Mouse (Mus musculus): ENCODE data around the gene Ffar1. TPM values are rescaled to one million over a fixed set of nuclear protein-coding genes. Genes with fewer than 3 reads are reported as not detected.
"Not testable (repeated sequence)": the region's sequence is repeated elsewhere in the genome, so short reads cannot be mapped to it uniquely, and the experiment has no call there.

Ffar1 gene
- total and polyA plus RNA-seq, 3 experiments = 0.11 TPM; not detected in 2

GRCm38 (mm10) chr7:30837277-30837676 is 24.1 kb downstream of the Ffar1 start:
- no peak for DNase-seq (ENCODE audit: low spot score)
- peaks cover 14% of the 10 kb centered on the region for H3K4me1 ChIP-seq (ENCODE audit: insufficient read depth, low read depth, low read length)
- H3K36me3 ChIP-seq (replicated peaks) = no peaks in the 10 kb centered on the region
- no peak for ATAC-seq (ENCODE audit: extremely low read depth, insufficient number of reproducible peaks, low FRiP score, poor library complexity, severe bottlenecking)
- no peak overlapping the region for H3K4me3 ChIP-seq (ENCODE audit: low read depth, low read length)
- H3K9me3 ChIP-seq (replicated peaks) = no peaks in the 10 kb centered on the region
- H3K27me3 ChIP-seq (ENCODE audit: insufficient read depth, low read length) = peaks cover 4% of the 10 kb centered on the region; the same call in 1 of the 2 replicates
- no peak for TF ChIP-seq GATA2 (IDR thresholded peaks at IDR 0.05; ENCODE audit: borderline replicate concordance, low read depth, low read length)
- no peak for TF ChIP-seq TAL1 (conservative IDR thresholded peaks at IDR 0.05; ENCODE audit: low read depth, low read length)
- no peak for TF ChIP-seq GATA1 (IDR thresholded peaks at IDR 0.05; ENCODE audit: borderline replicate concordance, low read length)
- TF ChIP-seq POLR2AphosphoS5 (IDR thresholded peaks at IDR 0.05; ENCODE audit: insufficient replicate concordance, low read depth, low read length) = no peak
- TF ChIP-seq CTCF (IDR thresholded peaks at IDR 0.05; ENCODE audit: low read depth, low read length) = no peak

DNA sequence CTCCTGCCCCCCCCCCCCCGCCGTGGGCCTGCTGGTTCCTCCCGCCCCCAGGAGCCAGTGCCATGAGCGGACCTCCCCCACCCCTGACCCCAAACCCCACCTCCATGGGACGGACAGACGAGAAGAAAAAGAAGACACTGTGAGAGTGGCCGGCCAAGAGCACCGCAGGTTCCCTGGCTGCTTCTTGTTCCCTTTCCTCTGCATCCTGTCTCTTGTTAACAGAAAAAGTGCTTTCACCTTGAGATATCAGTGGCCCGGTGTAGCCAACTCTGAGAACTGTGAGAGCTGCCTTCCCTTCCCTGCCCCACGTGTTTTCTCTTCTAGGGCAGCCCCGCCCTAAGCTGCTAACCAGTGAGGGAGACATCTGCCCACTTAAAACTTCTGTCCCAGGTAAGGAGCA is 28.7 kb downstream of the Ffar1 start:
- not testable (repeated sequence) for H3K4me1 ChIP-seq (ENCODE audit: insufficient read depth, low read depth, low read length); H3K36me3 ChIP-seq (replicated peaks); H3K9me3 ChIP-seq (replicated peaks); H3K4me3 ChIP-seq (ENCODE audit: low read depth, low read length); DNase-seq (ENCODE audit: low spot score); ATAC-seq (ENCODE audit: extremely low read depth, insufficient number of reproducible peaks, low FRiP score, poor library complexity, severe bottlenecking); H3K27me3 ChIP-seq (ENCODE audit: insufficient read depth, low read length)

DNA sequence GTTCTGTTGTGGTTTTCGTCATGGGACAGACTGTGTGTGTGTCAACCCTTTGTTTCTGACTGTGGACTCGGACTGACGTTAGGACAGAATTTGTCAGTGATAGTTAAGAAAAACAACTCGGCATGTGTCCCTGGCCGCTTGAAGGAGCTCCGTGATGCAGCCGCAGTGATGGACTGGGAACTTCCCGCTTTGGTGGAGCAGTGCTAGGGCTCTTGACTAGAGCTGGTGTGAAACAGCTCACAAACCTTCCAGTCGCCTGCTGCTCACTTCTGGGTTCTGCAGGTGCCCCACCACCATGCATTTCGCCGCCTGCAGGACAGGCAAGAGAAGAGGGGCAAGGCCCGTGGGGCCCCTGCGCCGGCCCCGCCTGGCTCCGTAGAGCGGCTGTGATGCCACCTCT is 29.1 kb downstream of the Ffar1 start:
- H3K4me1 ChIP-seq (ENCODE audit: insufficient read depth, low read depth, low read length) = peaks cover 5% of the 10 kb centered on the region
- no peak for DNase-seq (ENCODE audit: low spot score)
- no peak for TF ChIP-seq GATA2 (IDR thresholded peaks at IDR 0.05; ENCODE audit: borderline replicate concordance, low read depth, low read length)
- TF ChIP-seq CTCF (IDR thresholded peaks at IDR 0.05; ENCODE audit: low read depth, low read length) = no peak
- no peak for TF ChIP-seq GATA1 (IDR thresholded peaks at IDR 0.05; ENCODE audit: borderline replicate concordance, low read length)
- no peak for TF ChIP-seq POLR2AphosphoS5 (IDR thresholded peaks at IDR 0.05; ENCODE audit: insufficient replicate concordance, low read depth, low read length)
- TF ChIP-seq TAL1 (conservative IDR thresholded peaks at IDR 0.05; ENCODE audit: low read depth, low read length) = no peak
- H3K4me3 ChIP-seq (ENCODE audit: low read depth, low read length) = no peak overlapping the region
- H3K27me3 ChIP-seq (ENCODE audit: insufficient read depth, low read length) = no peaks in the 10 kb centered on the region
- H3K36me3 ChIP-seq (replicated peaks) = no peaks in the 10 kb centered on the region
- no peaks in the 10 kb centered on the region for H3K9me3 ChIP-seq (replicated peaks)
- no peak for ATAC-seq (ENCODE audit: extremely low read depth, insufficient number of reproducible peaks, low FRiP score, poor library complexity, severe bottlenecking)

DNA sequence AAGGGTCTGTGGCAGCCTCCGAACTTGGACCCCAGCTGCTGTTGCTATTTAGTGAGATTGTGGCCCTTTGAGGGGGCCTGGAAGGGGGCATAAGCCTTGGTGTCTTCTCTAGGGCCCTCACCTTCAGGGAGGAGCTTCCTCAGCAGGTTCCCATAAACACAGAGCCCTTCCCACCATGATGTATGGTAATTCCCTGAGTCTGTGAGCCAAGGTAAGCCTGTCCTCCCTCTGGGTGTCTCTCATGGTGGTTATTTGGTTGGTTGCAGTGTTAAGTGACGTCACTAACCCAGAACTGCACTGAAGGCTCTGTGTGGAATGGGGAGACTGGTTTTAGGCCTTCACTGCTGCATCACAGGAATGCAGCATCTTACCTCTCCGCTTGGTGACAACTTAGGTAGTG is 31.9 kb downstream of the Ffar1 start:
- Histone ChIP-seq H3K9me3 (replicated peaks) (no peaks in the 10 kb centered on the region), H3K27me3 (ENCODE audit: insufficient read depth, low read length) (no peaks in the 10 kb centered on the region), H3K4me3 (ENCODE audit: low read depth, low read length) (no peak overlapping the region), H3K4me1 (ENCODE audit: insufficient read depth, low read depth, low read length) (peaks cover 5% of the 10 kb centered on the region), H3K36me3 (replicated peaks) (no peaks in the 10 kb centered on the region)
- DNase-seq (ENCODE audit: low spot score) (no peak), ATAC-seq (ENCODE audit: extremely low read depth, insufficient number of reproducible peaks, low FRiP score, poor library complexity, severe bottlenecking) (no peak)
- TF ChIP-seq GATA1 (IDR thresholded peaks at IDR 0.05; ENCODE audit: borderline replicate concordance, low read length) (no peak), CTCF (IDR thresholded peaks at IDR 0.05; ENCODE audit: low read depth, low read length) (no peak), TAL1 (conservative IDR thresholded peaks at IDR 0.05; ENCODE audit: low read depth, low read length) (no peak), POLR2AphosphoS5 (IDR thresholded peaks at IDR 0.05; ENCODE audit: insufficient replicate concordance, low read depth, low read length) (no peak), GATA2 (IDR thresholded peaks at IDR 0.05; ENCODE audit: borderline replicate concordance, low read depth, low read length) (no peak)

GRCm38 (mm10) chr7:30828871-30829270 is 32.5 kb downstream of the Ffar1 start:
- DNase-seq (ENCODE audit: low spot score); H3K9me3 ChIP-seq (replicated peaks): not testable (repeated sequence)

GRCm38 (mm10) chr7:30826660-30827059 is 34.7 kb downstream of the Ffar1 start:
- H3K4me1 ChIP-seq (ENCODE audit: insufficient read depth, low read depth, low read length) = peaks cover 5% of the 10 kb centered on the region
- H3K36me3 ChIP-seq (replicated peaks) = no peaks in the 10 kb centered on the region
- no peak for ATAC-seq (ENCODE audit: extremely low read depth, insufficient number of reproducible peaks, low FRiP score, poor library complexity, severe bottlenecking)
- TF ChIP-seq GATA2 (IDR thresholded peaks at IDR 0.05; ENCODE audit: borderline replicate concordance, low read depth, low read length) = no peak
- TF ChIP-seq GATA1 (IDR thresholded peaks at IDR 0.05; ENCODE audit: borderline replicate concordance, low read length) = no peak
- TF ChIP-seq POLR2AphosphoS5 (IDR thresholded peaks at IDR 0.05; ENCODE audit: insufficient replicate concordance, low read depth, low read length) = no peak
- TF ChIP-seq CTCF (IDR thresholded peaks at IDR 0.05; ENCODE audit: low read depth, low read length) = no peak
- no peak for TF ChIP-seq TAL1 (conservative IDR thresholded peaks at IDR 0.05; ENCODE audit: low read depth, low read length)
- no peak for DNase-seq (ENCODE audit: low spot score)
- no peaks in the 10 kb centered on the region for H3K9me3 ChIP-seq (replicated peaks)
- H3K27me3 ChIP-seq (ENCODE audit: insufficient read depth, low read length) = peaks cover 5% of the 10 kb centered on the region; the same call in 1 of the 2 replicates
- H3K4me3 ChIP-seq (ENCODE audit: low read depth, low read length) = no peak overlapping the region

More at GRCm38 (mm10) chr7:30828871-30829270, 32.5 kb downstream of the Ffar1 start:
- not testable (repeated sequence) for H3K4me1 ChIP-seq (ENCODE audit: insufficient read depth, low read depth, low read length); ATAC-seq (ENCODE audit: extremely low read depth, insufficient number of reproducible peaks, low FRiP score, poor library complexity, severe bottlenecking); H3K27me3 ChIP-seq (ENCODE audit: insufficient read depth, low read length); H3K36me3 ChIP-seq (replicated peaks); H3K4me3 ChIP-seq (ENCODE audit: low read depth, low read length)

DNA sequence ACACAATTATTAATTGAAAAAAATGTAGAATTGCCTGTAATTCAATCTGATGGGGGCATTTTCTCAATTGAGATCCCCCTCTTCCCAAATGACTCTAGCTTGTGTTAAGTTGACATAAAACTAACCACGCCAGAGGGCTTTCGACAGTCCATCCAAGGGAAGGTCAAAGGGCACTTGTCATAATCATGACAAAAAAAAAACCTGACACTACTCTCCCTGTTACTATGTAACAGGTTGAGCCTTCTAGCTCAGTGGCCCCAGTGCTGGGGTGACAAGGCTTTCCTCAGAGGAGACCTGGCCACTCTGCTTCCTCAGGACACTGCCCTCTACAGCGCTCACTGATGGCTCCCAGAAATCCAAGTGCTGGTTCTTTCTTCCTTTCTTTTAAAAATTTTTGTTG is 37.1 kb downstream of the Ffar1 start:
- Histone ChIP-seq H3K4me1 (ENCODE audit: insufficient read depth, low read depth, low read length) (peaks cover 1% of the 10 kb centered on the region; the same call in 1 of the 2 replicates), H3K36me3 (replicated peaks) (no peaks in the 10 kb centered on the region), H3K27me3 (ENCODE audit: insufficient read depth, low read length) (peaks cover 15% of the 10 kb centered on the region; the same call in 1 of the 2 replicates), H3K4me3 (ENCODE audit: low read depth, low read length) (no peak overlapping the region), H3K9me3 (replicated peaks) (no peaks in the 10 kb centered on the region)
- no peak for ATAC-seq (ENCODE audit: extremely low read depth, insufficient number of reproducible peaks, low FRiP score, poor library complexity, severe bottlenecking)
- DNase-seq (ENCODE audit: low spot score) = no peak
- TF ChIP-seq POLR2AphosphoS5 (IDR thresholded peaks at IDR 0.05; ENCODE audit: insufficient replicate concordance, low read depth, low read length) (no peak), GATA2 (IDR thresholded peaks at IDR 0.05; ENCODE audit: borderline replicate concordance, low read depth, low read length) (no peak), GATA1 (IDR thresholded peaks at IDR 0.05; ENCODE audit: borderline replicate concordance, low read length) (no peak), CTCF (IDR thresholded peaks at IDR 0.05; ENCODE audit: low read depth, low read length) (no peak), TAL1 (conservative IDR thresholded peaks at IDR 0.05; ENCODE audit: low read depth, low read length) (no peak)

Data from G1E (cell line).